Mouse (Mus musculus) bone marrow, adult 2 months (tissue): Measurements from ENCODE around the gene Vars.

ENCODE experiments used
- CTCF ChIP-seq: fragments of 200-500 bp; IDR thresholded peaks from 2 replicates; pipeline ENCODE4 v1.5.1; 2011; ENCODE audit warnings: low read length, control low read depth; ENCODE audit not compliant: control insufficient read depth, insufficient read depth
- POLR2A ChIP-seq: fragments of 200-500 bp; IDR thresholded peaks from 2 replicates; pipeline ENCODE4 v1.6.1; 2011; ENCODE audit warnings: low read depth, mild to moderate bottlenecking, control low read depth, low read length, borderline replicate concordance; ENCODE audit not compliant: control insufficient read depth

- TF ChIP-seq POLR2A, result no peak
- TF ChIP-seq CTCF, result no peak
Measured at GRCm38 (mm10) chr17:34962841-34963240, 37.9 kb upstream of the Vars start.
